Mouse (Mus musculus): ENCODE data around the gene Klf9. TPM values are rescaled to one million over a fixed set of nuclear protein-coding genes. Genes with fewer than 3 reads are reported as not detected.
"Not testable (repeated sequence)": the region's sequence is repeated elsewhere in the genome, so short reads cannot be mapped to it uniquely, and the experiment has no call there.

Gene Klf9
- polyA plus RNA-seq, 1 experiment from 2014 or later = 3.1 TPM

GRCm38 (mm10) chr19:23142427-23143073 is 1.5 kb downstream of the Klf9 start:
- Histone ChIP-seq H3K27me3 (no peaks in the 10 kb centered on the region), H3K4me1 (replicated peaks) (peaks cover 17% of the 10 kb centered on the region), H3K27ac (no peak overlapping the region), H3K4me2 (peak overlapping the region; percentile 99), H3K4me3 (peak overlapping the region; percentile 65), H3K9ac (peak overlapping the region; percentile 68), H3K36me3 (no peaks in the 10 kb centered on the region), H3K9me3 (replicated peaks) (no peaks in the 10 kb centered on the region)
- 6% methylated on average over 28 of the region's 28 CpGs for WGBS
- ATAC-seq (replicated peaks; ENCODE audit: insufficient number of reproducible peaks, insufficient read depth, low FRiP score, low read depth) = no peak

DNA sequence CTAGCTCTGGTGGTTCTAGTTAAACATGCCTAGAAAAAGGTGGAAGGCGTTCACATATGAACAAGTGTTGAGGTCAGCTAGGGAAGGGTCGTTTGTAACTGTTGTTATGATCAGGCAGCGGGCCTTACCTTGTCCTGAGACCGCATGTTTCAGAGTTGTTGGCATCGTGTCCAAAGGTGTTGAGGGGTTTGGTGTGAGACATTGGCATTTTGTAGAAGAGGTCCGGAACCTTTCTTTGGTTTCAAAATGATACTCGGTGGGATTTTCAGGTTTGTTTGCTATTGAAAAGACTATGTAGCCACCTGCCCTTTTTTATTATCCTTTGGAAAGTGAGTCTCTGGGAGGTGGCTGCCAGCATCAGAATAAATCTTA is 2.0 kb downstream of the Klf9 start:
- ATAC-seq (replicated peaks; ENCODE audit: insufficient number of reproducible peaks, insufficient read depth, low FRiP score, low read depth) = no peak
- H3K4me2 ChIP-seq = peak overlapping the region; percentile 99
- H3K9me3 ChIP-seq (replicated peaks) = no peaks in the 10 kb centered on the region
- WGBS = 70% methylated on average over 7 of the region's 7 CpGs
- H3K9ac ChIP-seq = no peak overlapping the region
- H3K4me3 ChIP-seq = peak overlapping the region; percentile 65
- peaks cover 17% of the 10 kb centered on the region for H3K4me1 ChIP-seq (replicated peaks)
- H3K27ac ChIP-seq = no peak overlapping the region
- H3K36me3 ChIP-seq = no peaks in the 10 kb centered on the region
- no peaks in the 10 kb centered on the region for H3K27me3 ChIP-seq

DNA sequence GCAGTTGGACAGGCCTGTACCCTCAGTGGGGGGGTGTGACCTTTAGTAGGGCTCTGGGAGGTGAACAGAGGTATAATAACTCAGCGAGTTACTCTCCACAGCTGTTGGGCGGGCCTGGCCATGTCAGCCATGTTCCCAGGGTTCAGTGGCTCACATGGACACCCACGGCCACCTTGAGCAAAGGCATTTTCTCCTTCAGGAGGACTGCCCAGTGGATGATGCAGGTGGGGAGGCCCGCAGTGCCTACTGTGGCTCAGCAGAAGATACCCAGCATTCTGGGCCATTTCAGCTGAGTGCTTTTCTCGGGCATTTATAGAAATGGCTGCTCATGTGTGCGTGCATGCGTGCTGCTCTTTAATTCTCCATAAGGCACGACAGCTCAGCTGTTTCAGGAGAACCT is 2.5 kb downstream of the Klf9 start:
- H3K4me3 ChIP-seq = no peak overlapping the region
- no peak overlapping the region for H3K9ac ChIP-seq
- peak overlapping the region; percentile 99 for H3K4me2 ChIP-seq
- no peak for ATAC-seq (replicated peaks; ENCODE audit: insufficient number of reproducible peaks, insufficient read depth, low FRiP score, low read depth)
- H3K9me3 ChIP-seq (replicated peaks) = no peaks in the 10 kb centered on the region
- peaks cover 17% of the 10 kb centered on the region for H3K4me1 ChIP-seq (replicated peaks)
- H3K36me3 ChIP-seq = no peaks in the 10 kb centered on the region
- WGBS = 84% methylated on average over 8 of the region's 8 CpGs
- H3K27me3 ChIP-seq = no peaks in the 10 kb centered on the region
- no peak overlapping the region for H3K27ac ChIP-seq

DNA sequence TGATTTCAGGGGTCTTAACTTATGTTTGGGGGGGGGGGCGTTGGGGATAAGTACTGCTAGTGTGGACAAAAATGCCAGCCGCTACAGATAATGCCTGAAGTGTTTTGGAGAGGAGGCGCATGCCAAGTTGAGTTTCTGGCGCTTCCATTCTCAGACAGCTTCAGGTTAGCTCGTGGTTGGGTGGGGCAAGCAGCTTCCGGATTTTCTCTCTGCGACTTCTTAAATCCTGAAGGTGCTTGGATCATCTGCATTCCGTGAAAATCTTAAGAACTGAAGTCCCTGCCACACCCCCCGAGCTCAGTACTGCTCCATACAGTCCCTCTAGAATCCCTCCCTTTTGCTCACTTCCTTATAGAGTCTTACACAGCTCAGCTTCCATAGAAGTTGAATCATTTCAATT is 3.0 kb downstream of the Klf9 start:
- Histone ChIP-seq H3K4me1 (replicated peaks) (peaks cover 17% of the 10 kb centered on the region), H3K36me3 (no peaks in the 10 kb centered on the region), H3K4me3 (no peak overlapping the region), H3K9ac (no peak overlapping the region), H3K27me3 (no peaks in the 10 kb centered on the region), H3K27ac (no peak overlapping the region), H3K4me2 (no peak overlapping the region), H3K9me3 (replicated peaks) (no peaks in the 10 kb centered on the region)
- WGBS = 55% methylated on average over 9 of the region's 9 CpGs
- no peak for ATAC-seq (replicated peaks; ENCODE audit: insufficient number of reproducible peaks, insufficient read depth, low FRiP score, low read depth)

- 76% methylated on average over 3 of the region's 3 CpGs for WGBS
- H3K4me1 ChIP-seq (replicated peaks) = peaks cover 25% of the 10 kb centered on the region
- no peak overlapping the region for H3K27ac ChIP-seq
- H3K36me3 ChIP-seq = no peaks in the 10 kb centered on the region
- no peaks in the 10 kb centered on the region for H3K27me3 ChIP-seq
- no peak for ATAC-seq (replicated peaks; ENCODE audit: insufficient number of reproducible peaks, insufficient read depth, low FRiP score, low read depth)
- no peaks in the 10 kb centered on the region for H3K9me3 ChIP-seq (replicated peaks)
- H3K9ac ChIP-seq = no peak overlapping the region
- H3K4me3 ChIP-seq = no peak overlapping the region
- H3K4me2 ChIP-seq = no peak overlapping the region
Observed at GRCm38 (mm10) chr19:23145146-23145545, 4.1 kb downstream of the Klf9 start.

- H3K27ac ChIP-seq; H3K36me3 ChIP-seq; H3K4me3 ChIP-seq; H3K9me3 ChIP-seq (replicated peaks); H3K4me2 ChIP-seq; ATAC-seq (replicated peaks; ENCODE audit: insufficient number of reproducible peaks, insufficient read depth, low FRiP score, low read depth); H3K27me3 ChIP-seq; H3K9ac ChIP-seq: not testable (repeated sequence)
- H3K4me1 ChIP-seq (replicated peaks) = peaks cover 25% of the 10 kb centered on the region
- WGBS = 85% methylated on average over 7 of the region's 7 CpGs
Observed at GRCm38 (mm10) chr19:23145575-23145974, 4.5 kb downstream of the Klf9 start.

DNA sequence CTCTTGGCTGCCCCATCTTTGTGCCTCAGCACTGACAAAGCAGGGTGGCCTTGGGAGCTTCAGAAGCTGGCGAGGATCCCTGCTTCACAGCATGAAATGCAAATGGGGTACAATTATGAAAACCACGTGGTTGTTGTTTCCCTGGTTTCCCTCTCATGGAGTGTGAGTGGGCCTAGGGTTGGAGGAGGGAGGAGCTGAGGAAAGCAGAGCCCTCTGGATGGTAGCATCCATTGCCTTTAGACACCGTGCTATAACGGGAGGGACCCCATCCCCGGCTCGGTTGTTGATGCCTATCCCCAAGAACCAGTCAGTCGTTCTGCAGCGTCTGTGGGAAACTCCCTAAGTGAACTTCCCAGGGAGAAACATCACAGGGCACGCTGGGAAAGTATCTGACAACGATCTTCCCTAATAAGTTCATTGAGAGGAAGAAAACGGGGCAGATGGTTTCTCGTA is 5.4 kb downstream of the Klf9 start:
- 62% methylated on average over 12 of the region's 12 CpGs for WGBS

GRCm38 (mm10) chr19:23147026-23147966 is 6.3 kb downstream of the Klf9 start:
- Histone ChIP-seq H3K27me3 (no peaks in the 10 kb centered on the region), H3K4me1 (replicated peaks) (peaks cover 33% of the 10 kb centered on the region), H3K36me3 (no peaks in the 10 kb centered on the region), H3K4me3 (no peak overlapping the region), H3K9me3 (replicated peaks) (no peaks in the 10 kb centered on the region), H3K9ac (no peak overlapping the region), H3K27ac (no peak overlapping the region), H3K4me2 (no peak overlapping the region)
- WGBS = 71% methylated on average over 15 of the region's 15 CpGs
- no peak for ATAC-seq (replicated peaks; ENCODE audit: insufficient number of reproducible peaks, insufficient read depth, low FRiP score, low read depth)

More for the DNA sequence above, 5.4 kb downstream of the Klf9 start:
- no peaks in the 10 kb centered on the region for H3K36me3 ChIP-seq
- no peak overlapping the region for H3K27ac ChIP-seq
- no peak for ATAC-seq (replicated peaks; ENCODE audit: insufficient number of reproducible peaks, insufficient read depth, low FRiP score, low read depth)
- peaks cover 28% of the 10 kb centered on the region for H3K4me1 ChIP-seq (replicated peaks)
- no peak overlapping the region for H3K4me2 ChIP-seq
- no peaks in the 10 kb centered on the region for H3K9me3 ChIP-seq (replicated peaks)
- H3K27me3 ChIP-seq = no peaks in the 10 kb centered on the region
- H3K9ac ChIP-seq = no peak overlapping the region
- H3K4me3 ChIP-seq = no peak overlapping the region

- H3K27me3 ChIP-seq = no peaks in the 10 kb centered on the region
- H3K27ac ChIP-seq = no peak overlapping the region
- H3K9me3 ChIP-seq (replicated peaks) = no peaks in the 10 kb centered on the region
- H3K36me3 ChIP-seq = no peaks in the 10 kb centered on the region
- no peak overlapping the region for H3K4me2 ChIP-seq
- peaks cover 21% of the 10 kb centered on the region for H3K4me1 ChIP-seq (replicated peaks)
- no peak for ATAC-seq (replicated peaks; ENCODE audit: insufficient number of reproducible peaks, insufficient read depth, low FRiP score, low read depth)
- H3K4me3 ChIP-seq = no peak overlapping the region
- 59% methylated on average over 7 of the region's 7 CpGs for WGBS
- H3K9ac ChIP-seq = no peak overlapping the region
Observed at GRCm38 (mm10) chr19:23149465-23150410, 8.7 kb downstream of the Klf9 start.

DNA sequence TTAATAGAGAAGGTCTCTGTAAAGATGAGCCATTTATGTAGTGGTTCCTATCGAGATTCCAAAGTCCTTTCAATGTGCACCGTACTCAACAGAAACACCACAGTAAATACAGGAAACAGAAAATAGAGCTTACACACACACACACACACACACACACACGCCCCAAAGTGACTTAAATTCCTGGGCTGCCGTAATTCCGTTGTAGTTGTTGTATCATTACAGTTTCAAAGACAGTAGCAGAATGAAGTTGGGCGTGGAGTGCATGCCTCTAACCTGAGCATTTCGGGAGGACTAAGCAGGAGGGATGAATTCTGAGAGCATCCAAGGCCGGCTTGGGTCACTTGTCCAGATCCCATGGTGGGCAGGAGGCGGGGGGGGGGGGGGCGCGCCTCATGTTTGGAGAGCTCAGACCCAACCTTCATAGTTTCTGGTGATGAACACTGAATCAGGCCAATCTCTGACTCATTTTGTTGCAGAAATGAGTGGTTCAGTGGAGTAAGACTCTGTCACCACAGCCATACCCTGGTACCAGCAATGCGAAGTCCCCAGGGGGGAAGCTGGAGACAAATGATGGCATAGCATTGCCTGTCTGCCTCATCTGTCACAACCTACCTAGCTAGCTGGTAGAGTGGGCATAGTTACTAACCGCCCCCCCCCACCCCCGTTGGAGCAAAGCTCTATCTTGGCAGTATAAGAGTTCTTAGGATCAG is 9.7 kb downstream of the Klf9 start:
- H3K9me3 ChIP-seq (replicated peaks) = no peaks in the 10 kb centered on the region
- no peaks in the 10 kb centered on the region for H3K36me3 ChIP-seq
- H3K9ac ChIP-seq = no peak overlapping the region
- peaks cover 21% of the 10 kb centered on the region for H3K4me1 ChIP-seq (replicated peaks)
- H3K4me3 ChIP-seq = no peak overlapping the region
- H3K27me3 ChIP-seq = no peaks in the 10 kb centered on the region
- 83% methylated on average over 14 of the region's 14 CpGs for WGBS
- ATAC-seq (replicated peaks; ENCODE audit: insufficient number of reproducible peaks, insufficient read depth, low FRiP score, low read depth) = no peak
- no peak overlapping the region for H3K4me2 ChIP-seq
- no peak overlapping the region for H3K27ac ChIP-seq

Data from heart, embryonic 15.5 days (tissue).